Mouse (Mus musculus) MEL (cell line): Measurements from ENCODE around the gene Ntan1.

Source experiments
- CHD2 ChIP-seq: IDR thresholded peaks from 2 replicates; pipeline ENCODE4 v1.6.1; 2011; ENCODE audit warnings: low read length, improper control_type of control experiment
- CTCF ChIP-seq, 3 experiments: IDR thresholded peaks in 2 of 3; conservative IDR thresholded peaks in 1 of 3; 2 replicates each; pipeline ENCODE4 v1.5.1; 2011 to 2012; ENCODE audit warnings: low read length in 3 of 3, low read depth in 2 of 3, mild to moderate bottlenecking in 2 of 3, improper control_type of control experiment in 1 of 3, inconsistent platforms in 1 of 3, mixed read lengths in 1 of 3, moderate library complexity in 1 of 3; ENCODE audit not compliant: control insufficient read depth in 1 of 3, insufficient read depth in 1 of 3, poor library complexity in 1 of 3, severe bottlenecking in 1 of 3
- E2F4 ChIP-seq: IDR thresholded peaks from 2 replicates; pipeline ENCODE4 v1.6.1; 2011; ENCODE audit warnings: low read depth, low read length, improper control_type of control experiment, borderline replicate concordance
- EP300 ChIP-seq, 2 experiments: IDR thresholded peaks; 2 replicates each; pipeline ENCODE4 v1.6.1; 2011; ENCODE audit warnings: improper control_type of control experiment in 2 of 2, low read length in 2 of 2, low read depth in 1 of 2, mild to moderate bottlenecking in 1 of 2
- ETS1 ChIP-seq: IDR thresholded peaks from 2 replicates; pipeline ENCODE4 v1.6.1; 2012; ENCODE audit warnings: low read depth, mild to moderate bottlenecking, inconsistent platforms, low read length, improper control_type of control experiment, moderate library complexity
- GATA1 ChIP-seq: IDR thresholded peaks from 2 replicates; pipeline ENCODE4 v1.6.1; 2011; ENCODE audit warnings: low read depth, low read length, improper control_type of control experiment
- NELFE ChIP-seq: IDR thresholded peaks from 2 replicates; pipeline ENCODE4 v1.6.1; 2011; ENCODE audit warnings: low read depth, low read length, improper control_type of control experiment
- NRF1 ChIP-seq: IDR thresholded peaks from 2 replicates; pipeline ENCODE4 v1.6.1; 2014; ENCODE audit warnings: low read depth, mild to moderate bottlenecking, inconsistent platforms, low read length, improper control_type of control experiment, moderate library complexity; ENCODE audit not compliant: poor library complexity, insufficient read depth, severe bottlenecking
- POLR2A ChIP-seq, 2 experiments: IDR thresholded peaks; 2 replicates each; pipeline ENCODE4 v1.6.1; 2011 to 2012; ENCODE audit warnings: low read length in 2 of 2, mild to moderate bottlenecking in 2 of 2, control low read depth in 1 of 2, improper control_type of control experiment in 1 of 2, low read depth in 1 of 2, moderate library complexity in 1 of 2; ENCODE audit not compliant: control insufficient read depth in 1 of 2, insufficient read depth in 1 of 2, poor library complexity in 1 of 2
- POLR2AphosphoS2 ChIP-seq: IDR thresholded peaks from 2 replicates; pipeline ENCODE4 v1.6.1; 2011; ENCODE audit warnings: low read length, improper control_type of control experiment
- POLR2AphosphoS5 ChIP-seq: IDR thresholded peaks from 2 replicates; pipeline ENCODE4 v1.6.1; 2012; ENCODE audit warnings: low read depth, borderline replicate concordance, mild to moderate bottlenecking, inconsistent platforms, low read length, moderate library complexity, mixed read lengths
- RAD21 ChIP-seq: IDR thresholded peaks from 2 replicates; pipeline ENCODE4 v1.6.1; 2011; ENCODE audit warnings: mild to moderate bottlenecking, low read depth, low read length, improper control_type of control experiment
- TAL1 ChIP-seq: IDR thresholded peaks from 2 replicates; pipeline ENCODE4 v1.6.1; 2012; ENCODE audit warnings: mild to moderate bottlenecking, inconsistent platforms, low read length, moderate library complexity, mixed read lengths
- USF1 ChIP-seq: IDR thresholded peaks from 2 replicates; pipeline ENCODE4 v1.6.1; 2014; ENCODE audit warnings: low read depth, mild to moderate bottlenecking, inconsistent platforms, low read length, improper control_type of control experiment, moderate library complexity

DNA sequence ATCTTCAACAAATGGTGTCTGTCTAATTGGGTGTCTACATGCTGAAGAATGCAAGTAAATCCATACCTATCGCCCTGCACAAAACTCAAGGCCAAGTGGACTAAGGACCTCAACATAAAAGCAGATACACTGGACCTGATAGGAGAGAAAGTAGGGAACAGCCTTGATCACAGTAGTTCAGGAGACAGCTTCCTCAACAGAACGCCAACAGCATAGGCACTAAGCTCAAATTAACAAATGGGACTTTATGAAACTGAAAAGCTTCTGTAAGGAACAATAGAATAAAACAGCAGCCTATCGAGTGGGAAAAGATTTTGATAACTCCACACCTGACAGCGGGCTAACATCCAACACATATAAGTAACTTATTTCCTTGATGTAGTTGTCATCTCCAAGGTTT, 32.8 kb downstream of the Ntan1 start:
- TF ChIP-seq CTCF (IDR thresholded peaks at IDR 0.05 in 2 of 3, conservative IDR thresholded peaks at IDR 0.05 in 1 of 3; ENCODE audit: control insufficient read depth in 1 of 3, insufficient read depth in 1 of 3, low read depth in 2 of 3, low read length in 3 of 3, poor library complexity in 1 of 3, severe bottlenecking in 1 of 3) (no peak), ETS1 (no peak), POLR2A (IDR thresholded peaks at IDR 0.05; ENCODE audit: control insufficient read depth in 1 of 2, insufficient read depth in 1 of 2, low read depth in 1 of 2, low read length in 2 of 2, poor library complexity in 1 of 2) (no peak), RAD21 (no peak), EP300 (IDR thresholded peaks at IDR 0.05; ENCODE audit: low read depth in 1 of 2, low read length in 2 of 2) (no peak), E2F4 (no peak), CHD2 (no peak), USF1 (no peak), NRF1 (no peak), TAL1 (no peak), POLR2AphosphoS5 (no peak), NELFE (no peak), POLR2AphosphoS2 (no peak), GATA1 (no peak)
